Mouse (Mus musculus) heart, embryonic 15.5 days (tissue): ENCODE results near the gene Itpr1. TPM values are rescaled to one million over a fixed set of nuclear protein-coding genes. Genes with fewer than 3 reads are reported as not detected.

ENCODE experiments used
- ATAC-seq: fragments of 200-750 bp; cut with Nextera tagmentation; replicated peaks from 2 replicates; pipeline ENCODE4 v1.8.0; 2017; ENCODE audit warnings: low read depth, moderate TSS enrichment; ENCODE audit not compliant: insufficient number of reproducible peaks, insufficient read depth, low FRiP score
- H3K27ac ChIP-seq: fragments of 300-500 bp; sonication (generic); 2 replicates; pipeline ENCODE4 v1.5.1; 2015; ENCODE audit warnings: mild to moderate bottlenecking, inconsistent platforms
- H3K27me3 ChIP-seq: fragments of 300-500 bp; sonication (generic); 2 replicates; pipeline ENCODE4 v1.6.1; 2015; ENCODE audit warnings: inconsistent platforms
- H3K36me3 ChIP-seq: fragments of 300-500 bp; sonication (generic); 2 replicates; pipeline ENCODE4 v1.6.1; 2015; ENCODE audit warnings: mild to moderate bottlenecking, inconsistent platforms
- H3K4me1 ChIP-seq: fragments of 300-500 bp; sonication (generic); replicated peaks from 2 replicates; pipeline ENCODE4 v1.6.1; 2015; ENCODE audit warnings: inconsistent platforms
- H3K4me2 ChIP-seq: fragments of 300-500 bp; sonication (generic); 2 replicates; pipeline ENCODE4 v1.6.1; 2015; ENCODE audit warnings: inconsistent platforms, mild to moderate bottlenecking, moderate library complexity
- H3K4me3 ChIP-seq: fragments of 300-500 bp; sonication (generic); 2 replicates; pipeline ENCODE4 v1.5.1; 2015; ENCODE audit warnings: mild to moderate bottlenecking, inconsistent platforms
- H3K9ac ChIP-seq: fragments of 300-500 bp; sonication (generic); 2 replicates; pipeline ENCODE4 v1.6.1; 2015; ENCODE audit warnings: mild to moderate bottlenecking, inconsistent platforms
- H3K9me3 ChIP-seq: fragments of 300-500 bp; sonication (generic); replicated peaks from 2 replicates; pipeline ENCODE4 v1.6.1; 2016; ENCODE audit warnings: inconsistent platforms
- WGBS: fragments of 180-500 bp; shearing (Covaris S2); methylation state at CpG from one replicate; pipeline ENCODE4 v1.1.7; 2015; ENCODE audit warnings: mixed read lengths; 5-methylcytosine and 5-hydroxymethylcytosine counted together
- polyA plus RNA-seq: library from polyadenylated mRNA; unstranded; fragments of >200 nt; fragmentation: Nextera tagmentation; extraction: Ambion mirVana; gene quantifications from 2 replicates; pipeline ENCODE4 v1.2.1, GENCODE M21; 2015

Gene Itpr1
- 11.4 and 12.6 TPM in 2 replicates for polyA plus RNA-seq

- Histone ChIP-seq H3K4me2 (peak within 1 kb of the TSS; percentile 85), H3K27ac (peak within 1 kb of the TSS; percentile 87), H3K36me3 (no peaks in the 10 kb centered on the region), H3K9ac (peak within 1 kb of the TSS; percentile 84), H3K27me3 (no peaks in the 10 kb centered on the region), H3K4me1 (peaks cover 33% of the 10 kb centered on the region), H3K4me3 (peak within 1 kb of the TSS; percentile 98), H3K9me3 (no peaks in the 10 kb centered on the region)
- WGBS: under 1% methylated on average over 27 of the region's 27 CpGs
- ATAC-seq: peak; percentile 99
Observed at GRCm38 (mm10) chr6:108212881-108213295, at the start of gene Itpr1. Itpr1 (plus strand) TSS chr6:108213096.

- WGBS: 87% methylated on average over 5 of the region's 5 CpGs
- H3K9me3 ChIP-seq: no peaks in the 10 kb centered on the region
- no peak for ATAC-seq
- H3K27me3 ChIP-seq: no peaks in the 10 kb centered on the region
- no peaks in the 10 kb centered on the region for H3K36me3 ChIP-seq
- H3K4me2 ChIP-seq: no peak overlapping the region
- no peak overlapping the region for H3K4me3 ChIP-seq
- H3K9ac ChIP-seq: no peak overlapping the region
- H3K27ac ChIP-seq: no peak overlapping the region
- no peaks in the 10 kb centered on the region for H3K4me1 ChIP-seq
Observed at GRCm38 (mm10) chr6:108164935-108165334, 48.0 kb upstream of the Itpr1 start.

GRCm38 (mm10) chr6:108165598-108165997, 47.3 kb upstream of the Itpr1 start:
- H3K9ac ChIP-seq: no peak overlapping the region
- H3K9me3 ChIP-seq: no peaks in the 10 kb centered on the region
- no peaks in the 10 kb centered on the region for H3K27me3 ChIP-seq
- ATAC-seq: no peak
- no peak overlapping the region for H3K4me3 ChIP-seq
- no peak overlapping the region for H3K27ac ChIP-seq
- H3K4me1 ChIP-seq: no peaks in the 10 kb centered on the region
- H3K4me2 ChIP-seq: no peak overlapping the region
- no peaks in the 10 kb centered on the region for H3K36me3 ChIP-seq
- WGBS: 73% methylated on average over 2 of the region's 2 CpGs

DNA sequence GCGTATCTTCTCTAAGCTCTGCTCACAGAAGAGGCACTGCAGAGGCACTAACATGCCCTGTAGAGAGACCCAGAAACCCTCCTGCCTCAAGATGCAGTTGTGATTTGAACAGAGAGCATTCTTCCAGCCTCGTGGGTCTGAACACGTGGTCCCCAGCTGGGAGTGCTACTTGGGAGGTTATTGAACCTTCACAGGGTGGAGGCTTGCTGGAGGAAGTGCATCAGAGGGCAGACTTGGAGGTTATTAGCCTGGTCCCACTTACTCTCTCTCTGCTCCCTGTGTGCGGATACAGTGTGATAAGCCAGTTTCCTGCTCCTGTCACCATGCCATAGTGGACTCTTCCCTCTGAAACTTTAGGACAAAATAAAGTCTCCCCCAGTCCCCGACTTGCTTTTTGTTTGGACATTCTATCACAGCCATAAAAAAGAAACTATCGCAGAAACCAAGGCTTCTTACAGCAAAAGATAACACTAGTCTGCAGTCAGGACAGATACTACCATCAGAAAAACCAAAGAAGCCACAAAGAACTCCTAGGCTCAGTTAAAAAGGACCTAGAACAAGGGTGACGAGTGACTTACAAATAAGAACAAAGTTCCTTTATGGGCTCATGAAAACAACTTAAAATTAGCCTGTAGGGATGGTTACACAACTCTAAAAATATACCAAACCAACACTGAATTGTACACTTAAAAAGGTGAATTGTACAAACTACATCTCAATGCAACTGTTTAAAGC, 44.8 kb upstream of the Itpr1 start:
- no peaks in the 10 kb centered on the region for H3K27me3 ChIP-seq
- no peak for ATAC-seq
- WGBS: 66% methylated on average over 7 of the region's 7 CpGs
- no peaks in the 10 kb centered on the region for H3K9me3 ChIP-seq
- peaks cover 12% of the 10 kb centered on the region for H3K36me3 ChIP-seq
- H3K27ac ChIP-seq: no peak overlapping the region
- no peak overlapping the region for H3K9ac ChIP-seq
- no peak overlapping the region for H3K4me2 ChIP-seq
- no peak overlapping the region for H3K4me3 ChIP-seq
- H3K4me1 ChIP-seq: no peaks in the 10 kb centered on the region

GRCm38 (mm10) chr6:108168723-108169122, 44.2 kb upstream of the Itpr1 start:
- Histone ChIP-seq H3K4me2 (no peak overlapping the region), H3K4me3 (no peak overlapping the region), H3K9me3 (no peaks in the 10 kb centered on the region), H3K4me1 (no peaks in the 10 kb centered on the region), H3K27me3 (no peaks in the 10 kb centered on the region), H3K9ac (no peak overlapping the region), H3K27ac (no peak overlapping the region), H3K36me3 (peaks cover 12% of the 10 kb centered on the region)
- no peak for ATAC-seq
- WGBS: 85% methylated on average over 6 of the region's 6 CpGs

GRCm38 (mm10) chr6:108169466-108169865, 43.4 kb upstream of the Itpr1 start:
- H3K27ac ChIP-seq: no peak overlapping the region
- H3K9me3 ChIP-seq: no peaks in the 10 kb centered on the region
- H3K4me1 ChIP-seq: no peaks in the 10 kb centered on the region
- H3K36me3 ChIP-seq: peaks cover 12% of the 10 kb centered on the region
- no peaks in the 10 kb centered on the region for H3K27me3 ChIP-seq
- 90% methylated on average over 3 of the region's 3 CpGs for WGBS
- H3K9ac ChIP-seq: no peak overlapping the region
- H3K4me3 ChIP-seq: no peak overlapping the region
- ATAC-seq: no peak
- no peak overlapping the region for H3K4me2 ChIP-seq

DNA sequence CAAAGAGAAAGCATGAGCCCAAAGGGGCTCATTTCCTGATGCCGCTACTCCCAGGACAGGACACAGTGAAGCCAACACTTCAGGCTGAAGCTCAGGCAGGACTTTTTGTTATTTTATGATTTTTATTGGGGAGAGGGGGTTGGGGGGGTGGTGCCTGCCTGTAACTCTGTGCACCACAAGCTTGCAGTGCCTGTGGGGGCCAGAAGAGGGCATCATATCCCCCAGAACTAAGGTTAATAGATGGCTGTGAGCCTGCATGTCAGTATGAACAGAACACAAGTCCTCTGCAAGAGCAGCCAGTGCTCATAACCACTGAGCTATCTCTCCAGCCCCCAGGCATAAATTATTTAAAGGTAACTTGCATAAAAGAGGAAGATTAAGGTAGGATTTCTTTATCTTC, 40.7 kb upstream of the Itpr1 start:
- WGBS: 97% methylated on average over 1 of the region's 1 CpGs
- no peak for ATAC-seq

DNA sequence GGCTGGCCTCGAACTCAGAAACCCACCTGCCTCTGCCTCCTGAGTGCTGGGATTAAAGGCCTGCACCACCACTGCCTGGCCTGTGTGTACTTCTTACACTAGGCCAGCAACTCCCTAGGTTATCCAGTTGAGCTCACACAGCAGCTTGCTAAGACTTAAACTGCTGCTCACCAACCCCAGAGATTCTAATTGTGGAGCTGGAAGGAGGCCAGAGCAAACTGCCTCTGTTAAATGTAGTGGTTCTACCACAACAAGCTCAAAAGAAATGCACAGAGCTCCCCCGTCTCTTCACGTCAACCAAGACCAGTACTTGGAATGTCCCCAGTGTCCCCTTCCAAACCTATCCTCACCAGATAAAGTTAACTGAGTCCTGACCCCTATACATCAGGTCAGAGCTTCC, 38.7 kb upstream of the Itpr1 start:
- no peak for ATAC-seq
- no peak overlapping the region for H3K4me3 ChIP-seq
- 58% methylated on average over 3 of the region's 3 CpGs for WGBS
- H3K27me3 ChIP-seq: no peaks in the 10 kb centered on the region
- H3K36me3 ChIP-seq: peaks cover 12% of the 10 kb centered on the region
- H3K9ac ChIP-seq: no peak overlapping the region
- H3K27ac ChIP-seq: no peak overlapping the region
- no peaks in the 10 kb centered on the region for H3K9me3 ChIP-seq
- H3K4me1 ChIP-seq: no peaks in the 10 kb centered on the region
- H3K4me2 ChIP-seq: no peak overlapping the region

More for the DNA sequence above, 40.7 kb upstream of the Itpr1 start:
- Histone ChIP-seq H3K4me1 (no peaks in the 10 kb centered on the region), H3K36me3 (peaks cover 12% of the 10 kb centered on the region), H3K4me2 (no peak overlapping the region), H3K9me3 (no peaks in the 10 kb centered on the region), H3K27ac (no peak overlapping the region), H3K4me3 (no peak overlapping the region), H3K9ac (no peak overlapping the region), H3K27me3 (no peaks in the 10 kb centered on the region)

GRCm38 (mm10) chr6:108179087-108179486, 33.8 kb upstream of the Itpr1 start:
- Histone ChIP-seq H3K9ac (no peak overlapping the region), H3K36me3 (no peaks in the 10 kb centered on the region), H3K4me1 (no peaks in the 10 kb centered on the region), H3K4me2 (no peak overlapping the region), H3K27me3 (no peaks in the 10 kb centered on the region), H3K9me3 (no peaks in the 10 kb centered on the region), H3K27ac (no peak overlapping the region), H3K4me3 (no peak overlapping the region)
- ATAC-seq: no peak
- WGBS: 85% methylated on average over 2 of the region's 2 CpGs

GRCm38 (mm10) chr6:108184847-108185684, 27.8 kb upstream of the Itpr1 start, which contains the start of gene Sumf1:
Sumf1 (minus strand) TSS chr6:108185582.
- Histone ChIP-seq H3K9ac (peak within 1 kb of the TSS; percentile 65), H3K9me3 (no peaks in the 10 kb centered on the region), H3K4me1 (peaks cover 9% of the 10 kb centered on the region), H3K27me3 (0 out of 2 replicates have a peak, but pooled peaks cover 2% of the 10 kb centered on the region), H3K27ac (no peak within 1 kb of the TSS), H3K36me3 (no peaks in the 10 kb centered on the region), H3K4me2 (peak within 1 kb of the TSS; percentile 87), H3K4me3 (peak within 1 kb of the TSS; percentile 77)
- ATAC-seq: peak; percentile 82
- WGBS: 4% methylated on average over 49 of the region's 49 CpGs

DNA sequence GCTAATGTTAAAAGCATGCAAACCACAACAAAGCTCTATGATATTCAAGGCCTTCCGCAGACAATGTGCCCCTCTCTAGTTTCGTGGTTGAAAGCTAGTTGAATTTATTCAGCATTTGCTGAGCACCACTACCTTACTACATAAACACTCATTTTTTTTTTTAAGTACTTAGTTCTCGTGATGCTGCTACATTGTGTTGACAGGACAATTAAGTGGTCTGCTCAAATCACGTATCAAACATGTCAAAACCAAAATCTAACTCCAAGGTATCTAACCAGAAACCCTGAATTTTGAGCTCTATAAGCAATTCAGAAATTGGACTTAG, 27.2 kb upstream of the Itpr1 start:
- WGBS: 17% methylated on average over 4 of the region's 4 CpGs
- peak overlapping the region; percentile 65; the same call in 1 of the 2 replicates for H3K9ac ChIP-seq
- no peak for ATAC-seq

More for the DNA sequence above, 27.2 kb upstream of the Itpr1 start:
- Histone ChIP-seq H3K4me1 (peaks cover 9% of the 10 kb centered on the region), H3K27me3 (0 out of 2 replicates have a peak, but pooled peaks cover 2% of the 10 kb centered on the region), H3K9me3 (no peaks in the 10 kb centered on the region), H3K4me3 (peak overlapping the region; percentile 77), H3K4me2 (peak overlapping the region; percentile 87), H3K36me3 (no peaks in the 10 kb centered on the region), H3K27ac (no peak overlapping the region)
